In the genomic region with DNA sequence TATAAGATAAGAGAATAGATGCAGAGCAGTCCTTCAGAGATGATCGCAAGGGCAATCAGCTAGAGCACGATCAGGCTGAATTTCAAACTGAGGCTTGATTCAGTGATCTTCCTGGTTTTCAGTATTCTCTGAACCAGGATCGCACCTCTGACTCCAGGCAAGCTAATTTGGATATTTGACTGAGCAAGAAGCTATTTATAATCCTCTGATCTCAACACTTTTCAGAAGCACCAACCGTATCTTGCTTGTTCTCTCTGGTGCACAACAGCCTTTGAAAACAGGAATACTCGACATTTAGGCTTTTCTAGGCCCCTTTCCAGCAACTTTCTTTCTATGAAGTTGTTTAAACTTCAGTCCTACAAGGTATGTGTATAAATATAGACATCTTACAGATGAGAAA, we compare ENCODE assay signal across 13 mouse cellular contexts.
"Had no signal": no experiment of that assay in that cellular context is flagged by ENCODE, and none has a peak within 500 bp of the region (broad histone marks: within the 10 kb centered on the region; RNA-seq: fewer than 3 reads in every experiment).

No protein-coding gene starts in this region.

- H3K36me3 ChIP-seq: limb, embryonic 10.5 days; liver, embryonic 15.5 days; midbrain, embryonic 13.5 days; stomach, embryonic 15.5 days had no signal

- DNase-seq: kidney, postnatal 36 days; layer of hippocampus, adult 9-11 months; lung, adult 2 months; lung, postnatal 36 days; right cerebral cortex, postnatal 14 days; thymus, postnatal 36 days had no signal

- H3K4me1 ChIP-seq: limb, embryonic 10.5 days; liver, embryonic 15.5 days; midbrain, embryonic 13.5 days; stomach, embryonic 15.5 days had no signal

- H3K27ac ChIP-seq: kidney, postnatal 0 days; limb, embryonic 10.5 days; liver, embryonic 15.5 days; midbrain, embryonic 13.5 days; stomach, embryonic 15.5 days had no signal

- H3K4me3 ChIP-seq: limb, embryonic 10.5 days; liver, embryonic 15.5 days; midbrain, embryonic 13.5 days; stomach, embryonic 15.5 days had no signal

- H3K4me2 ChIP-seq: liver, embryonic 11.5 days; liver, embryonic 15.5 days; midbrain, embryonic 13.5 days; stomach, embryonic 15.5 days had no signal

- H3K9me3 ChIP-seq: limb, embryonic 10.5 days; liver, embryonic 15.5 days; midbrain, embryonic 13.5 days; stomach, embryonic 15.5 days had no signal

- H3K27me3 ChIP-seq: liver, embryonic 15.5 days; midbrain, embryonic 13.5 days; stomach, embryonic 15.5 days had no signal

- H3K9ac ChIP-seq: liver, embryonic 15.5 days; midbrain, embryonic 13.5 days; stomach, embryonic 15.5 days had no signal

- ATAC-seq: lung, postnatal 0 days; midbrain, embryonic 13.5 days had no signal
